8 mouse cellular contexts compared by ENCODE assay signal in the genomic region with DNA sequence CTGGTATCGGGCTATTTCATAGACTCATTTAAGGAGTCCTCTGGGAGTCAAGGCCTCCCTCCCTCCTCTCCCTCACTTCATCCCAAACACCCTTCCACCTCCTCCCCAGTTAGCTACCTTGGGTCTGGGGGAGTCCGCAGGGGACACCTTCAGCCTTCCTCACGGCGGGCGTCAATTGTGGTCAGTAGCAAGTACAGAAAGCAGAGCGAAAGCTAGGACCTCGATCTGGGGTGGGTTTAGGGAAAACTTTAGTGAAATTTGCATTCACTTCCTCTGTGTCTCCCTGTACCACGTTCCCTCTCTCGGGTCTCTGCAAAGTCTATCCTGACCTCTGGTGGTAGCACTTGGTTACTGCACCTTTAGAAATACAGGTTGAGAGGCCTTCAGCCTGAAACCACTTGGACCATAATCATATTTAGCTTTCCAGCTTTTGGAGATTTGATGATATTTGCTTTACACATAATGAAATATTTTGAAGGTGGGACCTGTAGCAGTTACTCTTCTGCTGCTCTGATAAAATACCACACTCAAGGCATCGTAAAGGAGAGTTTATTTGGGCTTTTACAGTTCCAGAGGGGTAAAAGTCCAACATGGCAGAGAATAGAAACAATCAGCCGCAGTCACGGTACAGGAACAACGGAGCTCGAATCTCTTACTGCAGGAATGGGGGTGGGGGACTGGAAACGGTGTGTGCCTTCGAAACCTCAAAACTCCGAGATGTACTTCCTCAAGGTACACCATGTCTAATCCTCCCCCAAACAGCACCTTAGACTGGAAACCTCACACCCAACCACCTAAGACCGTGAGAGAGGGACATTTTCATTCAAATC. TPM values are rescaled to one million over a fixed set of nuclear protein-coding genes. Genes with fewer than 3 reads are reported as not detected.
A peak's percentile ranks its signal among the peaks of the same experiment; 100 is the strongest.
DNase-seq lines count a peak whose midpoint lies in the region; ATAC-seq and TF ChIP-seq lines count a peak whose summit lies in the region.

No protein-coding gene starts in this region.

- no peaks in the 10 kb centered on the region for H3K4me1 ChIP-seq in cortical plate, adult 2 months (ENCODE audit: control insufficient read depth, insufficient read depth, low read length)
- H3K4me1 ChIP-seq in intestine, embryonic 16.5 days (ENCODE audit: control insufficient read depth, insufficient read depth, low read length), result no peaks in the 10 kb centered on the region
- H3K4me1 ChIP-seq in limb, embryonic 11.5 days (ENCODE audit: control insufficient read depth, insufficient read depth, low read length), result no peaks in the 10 kb centered on the region
- no peaks in the 10 kb centered on the region for H3K4me1 ChIP-seq in midbrain, embryonic 14.5 days (ENCODE audit: control insufficient read depth, insufficient read depth, low read length)

- TF ChIP-seq POLR2A in cortical plate, adult 2 months (IDR thresholded peaks at IDR 0.05; ENCODE audit: extremely low read depth, insufficient read depth, low read length), result no peak

- H3K4me2 ChIP-seq in intestine, embryonic 16.5 days (ENCODE audit: low read depth, low read length), result peak overlapping the region; percentile 50
- H3K4me2 ChIP-seq in limb, embryonic 11.5 days (ENCODE audit: low read depth, severe bottlenecking), result peak overlapping the region; percentile 33
- peak overlapping the region; percentile 8; the same call in 1 of the 2 replicates for H3K4me2 ChIP-seq in midbrain, embryonic 14.5 days (ENCODE audit: low read length)

- no peaks in the 10 kb centered on the region for H3K36me3 ChIP-seq in intestine, embryonic 16.5 days (ENCODE audit: control insufficient read depth, insufficient read depth, low read length)
- no peaks in the 10 kb centered on the region for H3K36me3 ChIP-seq in limb, embryonic 11.5 days (ENCODE audit: control insufficient read depth, insufficient read depth, low read length)
- no peaks in the 10 kb centered on the region for H3K36me3 ChIP-seq in midbrain, embryonic 14.5 days (ENCODE audit: control insufficient read depth, insufficient read depth, low read length)

- peaks cover 4% of the 10 kb centered on the region; the same call in 1 of the 2 replicates for H3K9me3 ChIP-seq in intestine, embryonic 16.5 days (ENCODE audit: control insufficient read depth, low read length)
- no peaks in the 10 kb centered on the region for H3K9me3 ChIP-seq in limb, embryonic 11.5 days (ENCODE audit: control insufficient read depth, low read length)
- no peaks in the 10 kb centered on the region for H3K9me3 ChIP-seq in midbrain, embryonic 14.5 days (ENCODE audit: control insufficient read depth, low read length)

- no peak overlapping the region for H3K4me3 ChIP-seq in cortical plate, adult 2 months (ENCODE audit: insufficient read depth, low read length)
- peak overlapping the region; percentile 34 for H3K4me3 ChIP-seq in intestine, embryonic 16.5 days (ENCODE audit: low read length)
- no peak overlapping the region for H3K4me3 ChIP-seq in limb, embryonic 11.5 days (ENCODE audit: low read depth, low read length)
- no peak overlapping the region for H3K4me3 ChIP-seq in midbrain, embryonic 14.5 days (replicated peaks; ENCODE audit: low read depth, low read length)

- H3K27ac ChIP-seq in cortical plate, adult 2 months (ENCODE audit: insufficient read depth, low read length), result no peak overlapping the region
- H3K27ac ChIP-seq in intestine, embryonic 16.5 days (ENCODE audit: low read length), result no peak overlapping the region
- no peak overlapping the region for H3K27ac ChIP-seq in limb, embryonic 11.5 days (replicated peaks; ENCODE audit: low read depth, low read length)
- no peak overlapping the region for H3K27ac ChIP-seq in midbrain, embryonic 14.5 days (replicated peaks; ENCODE audit: low read depth, low read length)

- WGBS in intestine, embryonic 16.5 days, result 30% methylated on average over 18 of the region's 18 CpGs
- WGBS in limb, embryonic 11.5 days, result 39% methylated on average over 18 of the region's 18 CpGs
- whole genome bisulfite sequencing in midbrain, embryonic 14.5 days, result 36% methylated on average over 18 of the region's 18 CpGs

- peak; percentile 91 for TF ChIP-seq CTCF in cortical plate, adult 2 months (IDR thresholded peaks at IDR 0.05; ENCODE audit: extremely low read depth, insufficient read depth, low read length)

- ATAC-seq in intestine, embryonic 16.5 days, result peak; percentile 80
- no peak for ATAC-seq in limb, embryonic 11.5 days (ENCODE audit: insufficient number of reproducible peaks, low FRiP score, low TSS enrichment, low read depth)
- no peak for ATAC-seq in midbrain, embryonic 14.5 days (ENCODE audit: low FRiP score, low TSS enrichment)

- no peaks in the 10 kb centered on the region for H3K27me3 ChIP-seq in intestine, embryonic 16.5 days (replicated peaks; ENCODE audit: control insufficient read depth, insufficient read depth, low read length)
- H3K27me3 ChIP-seq in limb, embryonic 11.5 days (ENCODE audit: control insufficient read depth, insufficient read depth, low read length), result no peaks in the 10 kb centered on the region
- H3K27me3 ChIP-seq in midbrain, embryonic 14.5 days (ENCODE audit: control insufficient read depth, insufficient read depth, low read length), result no peaks in the 10 kb centered on the region

- peak overlapping the region; percentile 52; the same call in 1 of the 2 replicates for H3K9ac ChIP-seq in intestine, embryonic 16.5 days (ENCODE audit: low read depth, low read length)
- H3K9ac ChIP-seq in limb, embryonic 11.5 days (ENCODE audit: low read length), result peak overlapping the region; percentile 56; the same call in 1 of the 2 replicates
- no peak overlapping the region for H3K9ac ChIP-seq in midbrain, embryonic 14.5 days (replicated peaks; ENCODE audit: low read length)

- peak; percentile 44 to 58 for DNase-seq in urinary bladder, adult 18-20 months (ENCODE audit: low spot score in 2 of 2)
- DNase-seq in urinary bladder, postnatal 10 days (ENCODE audit: low spot score), result no peak
- DNase-seq in gastrocnemius, postnatal 4 days (ENCODE audit: low spot score in 2 of 2), result peak; percentile 48 to 65
- DNase-seq in limb, embryonic 11.5 days (ENCODE audit: low spot score), result peak; percentile 73
- DNase-seq in midbrain, embryonic 14.5 days, result peak; percentile 89
- DNase-seq in spleen, postnatal 36 days (ENCODE audit: low spot score in 2 of 2), result peak; percentile 83 to 89

RNA-seq across cellular contexts. Expression of a gene that starts 41.9 kb away (rescaled TPM):
- 0.94 and 1.2 TPM in 2 replicates for polyA plus RNA-seq in cortical plate, adult 2 months (2012; rRNA removed)
- total RNA-seq in gastrocnemius, postnatal 4 days (2021), result 1 to 10 TPM in 1 of 2 experiments, under 1 TPM in 1; 0.98 to 1.1 TPM
- polyA plus RNA-seq in intestine, embryonic 16.5 days (2015; fragmentation: Nextera tagmentation; extraction: Ambion mirVana), result 0.56 and 1.3 TPM in 2 replicates
- polyA plus RNA-seq in limb, embryonic 11.5 days (2014; fragmentation: Nextera tagmentation; extraction: Ambion mirVana), result 0.64 and 0.70 TPM in 2 replicates
- 0.59 and 0.80 TPM in 2 replicates for polyA plus RNA-seq in midbrain, embryonic 14.5 days (2014; fragmentation: Nextera tagmentation; extraction: Ambion mirVana)

RNA-seq across cellular contexts. Expression of a gene that starts 56.7 kb away (rescaled TPM):
- 113 and 114 TPM in 2 replicates for polyA plus RNA-seq in cortical plate, adult 2 months (2012; rRNA removed)
- total RNA-seq in gastrocnemius, postnatal 4 days (2021), result 10 to 100 TPM; 75.5 to 75.6 TPM
- polyA plus RNA-seq in intestine, embryonic 16.5 days (2015; fragmentation: Nextera tagmentation; extraction: Ambion mirVana), result 14.4 and 22.9 TPM in 2 replicates
- polyA plus RNA-seq in limb, embryonic 11.5 days (2014; fragmentation: Nextera tagmentation; extraction: Ambion mirVana), result 40.3 and 45.2 TPM in 2 replicates
- polyA plus RNA-seq in midbrain, embryonic 14.5 days (2014; fragmentation: Nextera tagmentation; extraction: Ambion mirVana), result 74.8 and 94.5 TPM in 2 replicates
